ENCODE assay signal across 27 mouse cellular contexts in the genomic region with DNA sequence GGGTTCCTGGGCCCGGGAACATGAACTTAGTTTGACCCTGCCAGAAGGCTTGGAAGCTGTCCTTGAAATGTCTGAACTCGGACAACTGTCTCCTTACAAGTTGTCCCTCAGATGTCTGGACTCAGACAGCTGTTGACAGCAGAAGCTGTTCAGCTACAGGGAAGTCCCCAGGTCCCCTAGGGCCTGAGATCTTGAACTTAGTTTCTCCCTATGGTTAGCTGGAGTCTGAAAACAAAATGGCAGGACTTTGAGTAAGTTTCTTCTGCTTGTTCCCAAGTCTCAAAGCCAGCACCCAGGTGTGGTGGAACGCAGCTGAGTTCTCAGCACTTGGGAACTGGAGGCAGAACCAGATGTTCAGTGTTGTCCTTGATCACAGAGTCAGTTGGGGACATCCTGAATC. TPM values are rescaled to one million over a fixed set of nuclear protein-coding genes. Genes with fewer than 3 reads are reported as not detected.
DNase-seq lines count a peak whose midpoint lies in the region; ATAC-seq and TF ChIP-seq lines count a peak whose summit lies in the region.
"Had no signal": no experiment of that assay in that cellular context is flagged by ENCODE, and none has a peak within 500 bp of the region (broad histone marks: within the 10 kb centered on the region; RNA-seq: fewer than 3 reads in every experiment).

No protein-coding gene starts in this region.

- DNase-seq in heart, adult 8-10 months (ENCODE audit: low spot score): peak; percentile 24
- DNase-seq in heart, embryonic 10.5 days (ENCODE audit: low spot score): no peak
- no peak for DNase-seq in liver, embryonic 13.5 days
- no peak for DNase-seq in liver, postnatal 0 days
- peak; percentile 50 to 55 for DNase-seq in thymus, postnatal 10 days (ENCODE audit: low spot score in 2 of 2)
- DNase-seq in right cerebral cortex, postnatal 14 days: no peak
- DNase-seq in forebrain, embryonic 10.5 days (ENCODE audit: extremely low spot score, low spot score): no peak
- DNase-seq: adrenal gland, postnatal 25 days; cerebellum, adult 11-12 months; cerebellum, postnatal 10 days; forebrain, postnatal 0 days; gastrocnemius, postnatal 10 days; kidney, adult 9 months; kidney, postnatal 10 days; layer of hippocampus, postnatal 36 days; left cerebral cortex, postnatal 4 days; lung, adult 2 months; lung, postnatal 10 days; midbrain, embryonic 14.5 days; spleen, adult 18-20 months had no signal

- no peaks in the 10 kb centered on the region for H3K9me3 ChIP-seq in heart, embryonic 10.5 days
- H3K9me3 ChIP-seq in liver, embryonic 13.5 days (replicated peaks): no peaks in the 10 kb centered on the region
- H3K9me3 ChIP-seq in liver, postnatal 0 days (ENCODE audit: low read length): no peaks in the 10 kb centered on the region
- no peaks in the 10 kb centered on the region for H3K9me3 ChIP-seq in forebrain, embryonic 10.5 days
- H3K9me3 ChIP-seq: embryonic facial prominence, embryonic 13.5 days; heart, embryonic 15.5 days; hindbrain, embryonic 13.5 days; liver, embryonic 12.5 days; neural tube, embryonic 15.5 days had no signal

- H3K27me3 ChIP-seq in heart, embryonic 10.5 days (ENCODE audit: insufficient read depth, poor library complexity, severe bottlenecking): no peaks in the 10 kb centered on the region
- H3K27me3 ChIP-seq in liver, embryonic 13.5 days: no peaks in the 10 kb centered on the region
- no peaks in the 10 kb centered on the region for H3K27me3 ChIP-seq in liver, postnatal 0 days (ENCODE audit: insufficient read depth, low read length)
- no peaks in the 10 kb centered on the region for H3K27me3 ChIP-seq in forebrain, embryonic 10.5 days (ENCODE audit: poor library complexity, severe bottlenecking)
- H3K27me3 ChIP-seq: embryonic facial prominence, embryonic 13.5 days; heart, embryonic 15.5 days; hindbrain, embryonic 13.5 days; liver, embryonic 12.5 days; neural tube, embryonic 15.5 days had no signal

- no peak overlapping the region for H3K9ac ChIP-seq in liver, embryonic 13.5 days
- no peak overlapping the region for H3K9ac ChIP-seq in liver, postnatal 0 days (replicated peaks)
- H3K9ac ChIP-seq: embryonic facial prominence, embryonic 13.5 days; forebrain, postnatal 0 days; heart, embryonic 15.5 days; liver, embryonic 12.5 days; neural tube, embryonic 15.5 days had no signal

- no peak for TF ChIP-seq CTCF in liver, postnatal 0 days (IDR thresholded peaks at IDR 0.05; ENCODE audit: low read depth)

- no peak overlapping the region for H3K4me2 ChIP-seq in liver, embryonic 13.5 days
- H3K4me2 ChIP-seq in liver, postnatal 0 days (ENCODE audit: low read depth, low read length): no peak overlapping the region
- H3K4me2 ChIP-seq: embryonic facial prominence, embryonic 13.5 days; heart, embryonic 15.5 days; hindbrain, embryonic 13.5 days; liver, embryonic 12.5 days; neural tube, embryonic 15.5 days had no signal

- no peak overlapping the region for H3K27ac ChIP-seq in heart, embryonic 10.5 days
- H3K27ac ChIP-seq in liver, embryonic 13.5 days: 0 out of 2 replicates have a peak overlapping the region, but pooled peaks have one; percentile 1
- H3K27ac ChIP-seq in liver, postnatal 0 days (ENCODE audit: low read depth): no peak overlapping the region
- no peak overlapping the region for H3K27ac ChIP-seq in forebrain, embryonic 10.5 days
- H3K27ac ChIP-seq: embryonic facial prominence, embryonic 13.5 days; heart, embryonic 15.5 days; hindbrain, embryonic 13.5 days; liver, embryonic 12.5 days; macrophage; neural tube, embryonic 15.5 days had no signal

- ATAC-seq in liver, embryonic 13.5 days (ENCODE audit: low read depth): no peak
- ATAC-seq in liver, postnatal 0 days: no peak
- ATAC-seq: forebrain, postnatal 0 days; intestine, embryonic 16.5 days; liver, embryonic 12.5 days had no signal

- no peak for TF ChIP-seq EP300 in liver, postnatal 0 days (IDR thresholded peaks at IDR 0.05; ENCODE audit: low read depth)

- H3K4me1 ChIP-seq in heart, embryonic 10.5 days: peaks cover 19% of the 10 kb centered on the region
- H3K4me1 ChIP-seq in liver, embryonic 13.5 days (replicated peaks): peaks cover 47% of the 10 kb centered on the region
- H3K4me1 ChIP-seq in liver, postnatal 0 days (ENCODE audit: insufficient read depth): peaks cover 13% of the 10 kb centered on the region
- peaks cover 7% of the 10 kb centered on the region; the same call in 1 of the 2 replicates for H3K4me1 ChIP-seq in forebrain, embryonic 10.5 days
- H3K4me1 ChIP-seq: embryonic facial prominence, embryonic 13.5 days; hindbrain, embryonic 13.5 days; neural tube, embryonic 15.5 days had no signal

- H3K36me3 ChIP-seq in heart, embryonic 10.5 days: no peaks in the 10 kb centered on the region
- H3K36me3 ChIP-seq in liver, embryonic 13.5 days: no peaks in the 10 kb centered on the region
- H3K36me3 ChIP-seq in liver, postnatal 0 days (replicated peaks; ENCODE audit: insufficient read depth, low read length): no peaks in the 10 kb centered on the region
- H3K36me3 ChIP-seq in forebrain, embryonic 10.5 days (replicated peaks): no peaks in the 10 kb centered on the region
- H3K36me3 ChIP-seq: embryonic facial prominence, embryonic 13.5 days; heart, embryonic 15.5 days; hindbrain, embryonic 13.5 days; liver, embryonic 12.5 days; neural tube, embryonic 15.5 days had no signal

- H3K4me3 ChIP-seq in heart, embryonic 10.5 days: no peak overlapping the region
- H3K4me3 ChIP-seq in liver, embryonic 13.5 days (replicated peaks): no peak overlapping the region
- H3K4me3 ChIP-seq in liver, postnatal 0 days (ENCODE audit: low read depth, low read length): no peak overlapping the region
- no peak overlapping the region for H3K4me3 ChIP-seq in forebrain, embryonic 10.5 days
- H3K4me3 ChIP-seq: embryonic facial prominence, embryonic 13.5 days; heart, embryonic 15.5 days; hindbrain, embryonic 13.5 days; liver, embryonic 12.5 days; neural tube, embryonic 15.5 days had no signal

- 55% methylated on average over 3 of the region's 3 CpGs for WGBS in heart, embryonic 10.5 days
- 66% methylated on average over 3 of the region's 3 CpGs for WGBS in liver, embryonic 13.5 days (ENCODE audit: insufficient replicate concordance)
- WGBS in liver, postnatal 0 days (ENCODE audit: insufficient replicate concordance): 69% methylated on average over 3 of the region's 3 CpGs
- 83% methylated on average over 3 of the region's 3 CpGs for WGBS in forebrain, embryonic 10.5 days

RNA-seq across cellular contexts. Expression of gene Sephs2, which starts 6.2 kb away (rescaled TPM):
- total RNA-seq in heart, adult 8-10 months (2022): 10 to 100 TPM; 24.2 to 31.6 (median 31.0) TPM
- 79.9 and 88.3 TPM in 2 replicates for polyA plus RNA-seq in heart, embryonic 10.5 days (2016; fragmentation: Nextera tagmentation; extraction: Ambion mirVana)
- polyA plus RNA-seq in liver, embryonic 13.5 days (2015; fragmentation: Nextera tagmentation; extraction: Ambion mirVana): 138 and 169 TPM in 2 replicates
- polyA plus RNA-seq in liver, postnatal 0 days (2015; fragmentation: Nextera tagmentation; extraction: Ambion mirVana): 712 and 714 TPM in 2 replicates
- polyA plus RNA-seq in forebrain, embryonic 10.5 days (2016; fragmentation: Nextera tagmentation; extraction: Ambion mirVana): 84.0 and 88.2 TPM in 2 replicates

RNA-seq across cellular contexts. Expression of gene Itgal, which starts 16.0 kb away (rescaled TPM):
- total RNA-seq in heart, adult 8-10 months (2022): 1 to 10 TPM; 1.1 to 2.0 (median 1.6) TPM
- polyA plus RNA-seq in heart, embryonic 10.5 days (2016; fragmentation: Nextera tagmentation; extraction: Ambion mirVana): 0.72 and 0.92 TPM in 2 replicates
- polyA plus RNA-seq in liver, embryonic 13.5 days (2015; fragmentation: Nextera tagmentation; extraction: Ambion mirVana): 4.1 and 5.2 TPM in 2 replicates
- 5.9 and 6.8 TPM in 2 replicates for polyA plus RNA-seq in liver, postnatal 0 days (2015; fragmentation: Nextera tagmentation; extraction: Ambion mirVana)
- polyA plus RNA-seq in forebrain, embryonic 10.5 days (2016; fragmentation: Nextera tagmentation; extraction: Ambion mirVana): 0.22 and 0.36 TPM in 2 replicates

RNA-seq across cellular contexts. Expression of gene Dctpp1, which starts 19.6 kb away (rescaled TPM):
- total RNA-seq in heart, adult 8-10 months (2022): 10 to 100 TPM; 40.5 to 45.6 (median 40.9) TPM
- 222 and 262 TPM in 2 replicates for polyA plus RNA-seq in heart, embryonic 10.5 days (2016; fragmentation: Nextera tagmentation; extraction: Ambion mirVana)
- polyA plus RNA-seq in liver, embryonic 13.5 days (2015; fragmentation: Nextera tagmentation; extraction: Ambion mirVana): 134 and 136 TPM in 2 replicates
- 96.8 and 107 TPM in 2 replicates for polyA plus RNA-seq in liver, postnatal 0 days (2015; fragmentation: Nextera tagmentation; extraction: Ambion mirVana)
- 379 and 383 TPM in 2 replicates for polyA plus RNA-seq in forebrain, embryonic 10.5 days (2016; fragmentation: Nextera tagmentation; extraction: Ambion mirVana)

RNA-seq across cellular contexts. Expression of gene Zfp771, which starts 36.0 kb away (rescaled TPM):
- 10 to 100 TPM; 15.3 to 21.7 (median 17.1) TPM for total RNA-seq in heart, adult 8-10 months (2022)
- 41.3 and 44.6 TPM in 2 replicates for polyA plus RNA-seq in heart, embryonic 10.5 days (2016; fragmentation: Nextera tagmentation; extraction: Ambion mirVana)
- 19.0 and 20.6 TPM in 2 replicates for polyA plus RNA-seq in liver, embryonic 13.5 days (2015; fragmentation: Nextera tagmentation; extraction: Ambion mirVana)
- polyA plus RNA-seq in liver, postnatal 0 days (2015; fragmentation: Nextera tagmentation; extraction: Ambion mirVana): 15.5 and 17.8 TPM in 2 replicates
- 55.8 and 57.7 TPM in 2 replicates for polyA plus RNA-seq in forebrain, embryonic 10.5 days (2016; fragmentation: Nextera tagmentation; extraction: Ambion mirVana)

RNA-seq across cellular contexts. Expression of gene Sept1, which starts 47.2 kb away (rescaled TPM):
- 1 to 10 TPM; 2.1 to 3.9 (median 2.6) TPM for total RNA-seq in heart, adult 8-10 months (2022)
- 21.2 and 25.4 TPM in 2 replicates for polyA plus RNA-seq in heart, embryonic 10.5 days (2016; fragmentation: Nextera tagmentation; extraction: Ambion mirVana)
- 9.7 and 9.8 TPM in 2 replicates for polyA plus RNA-seq in liver, embryonic 13.5 days (2015; fragmentation: Nextera tagmentation; extraction: Ambion mirVana)
- polyA plus RNA-seq in liver, postnatal 0 days (2015; fragmentation: Nextera tagmentation; extraction: Ambion mirVana): 16.7 and 17.3 TPM in 2 replicates
- polyA plus RNA-seq in forebrain, embryonic 10.5 days (2016; fragmentation: Nextera tagmentation; extraction: Ambion mirVana): 30.3 and 32.3 TPM in 2 replicates

Comparison
In these comparisons a context has a peak if more than half of its experiments do, and no peak if none do; other contexts are left out.
1. DNase-seq: peak in heart, adult 8-10 months (single experiment) and thymus, postnatal 10 days (2 of 2); none in heart, embryonic 10.5 days (single experiment), liver, embryonic 13.5 days (single experiment), liver, postnatal 0 days (single experiment), right cerebral cortex, postnatal 14 days (single experiment) and forebrain, embryonic 10.5 days (single experiment).